Mouse (Mus musculus) megakaryocyte, embryonic 14.5 days (primary cell): ENCODE measurements around the gene Pald1. TPM values are rescaled to one million over a fixed set of nuclear protein-coding genes. Genes with fewer than 3 reads are reported as not detected.

Experiments
- H3K27me3 ChIP-seq: replicated peaks from 2 replicates; pipeline ENCODE3; 2012; ENCODE audit warnings: inconsistent platforms
- H3K36me3 ChIP-seq: replicated peaks from 2 replicates; pipeline ENCODE3; 2012; ENCODE audit warnings: low read length, inconsistent platforms, mixed read lengths
- H3K4me1 ChIP-seq: 2 replicates; pipeline ENCODE4 v1.6.1; 2012; ENCODE audit warnings: inconsistent platforms
- H3K4me3 ChIP-seq: replicated peaks from 2 replicates; pipeline ENCODE3; 2012; ENCODE audit warnings: moderate library complexity, mild to moderate bottlenecking, inconsistent platforms
- H3K9me3 ChIP-seq: 2 replicates; pipeline ENCODE4 v1.6.1; 2012; ENCODE audit warnings: inconsistent platforms
- FLI1 ChIP-seq: IDR thresholded peaks from 2 replicates; pipeline ENCODE4 v1.6.1; 2012; ENCODE audit warnings: low read length, inconsistent platforms, mixed read lengths
- GATA1 ChIP-seq: IDR thresholded peaks from 3 replicates; pipeline ENCODE4 v1.6.1; 2012; ENCODE audit warnings: mixed read lengths, low read length, inconsistent platforms, borderline replicate concordance
- polyA plus RNA-seq: library from polyadenylated mRNA; stranded (reverse); fragments of >175 nt; gene quantifications from 2 replicates; pipeline ENCODE4 v1.2.3, GENCODE M21; 2012; ENCODE audit warnings: low replicate concordance; ENCODE audit not compliant: insufficient read depth

The Pald1 gene
- polyA plus RNA-seq, 1 experiment = 0.30 TPM

DNA sequence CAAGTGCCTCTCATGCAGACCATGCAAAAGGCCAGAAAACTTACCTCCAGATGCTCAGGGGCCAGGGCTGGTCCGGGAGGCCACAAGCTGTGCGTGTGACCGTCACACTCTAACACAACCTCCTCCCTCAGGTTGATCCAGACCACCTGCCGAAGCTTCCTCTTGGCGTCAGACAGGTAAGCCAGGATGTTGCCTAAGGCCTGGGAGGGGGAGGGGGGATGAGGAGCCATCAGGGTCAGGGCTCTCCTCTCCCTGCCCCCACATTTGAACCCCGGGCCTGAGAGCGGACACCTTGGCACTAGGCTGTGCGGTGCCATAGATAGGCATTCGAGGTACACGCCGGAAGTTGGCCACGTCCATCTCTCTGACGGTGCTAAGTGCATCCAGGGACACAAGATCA lies 40.6 kb downstream of the Pald1 start:
- peaks cover 6% of the 10 kb centered on the region; the same call in 1 of the 2 replicates for H3K4me1 ChIP-seq
- no peaks in the 10 kb centered on the region for H3K9me3 ChIP-seq
- TF ChIP-seq FLI1 (no peak), GATA1 (no peak)
- H3K4me3 ChIP-seq = no peak overlapping the region
- H3K36me3 ChIP-seq = no peaks in the 10 kb centered on the region
- peaks cover 57% of the 10 kb centered on the region for H3K27me3 ChIP-seq

DNA sequence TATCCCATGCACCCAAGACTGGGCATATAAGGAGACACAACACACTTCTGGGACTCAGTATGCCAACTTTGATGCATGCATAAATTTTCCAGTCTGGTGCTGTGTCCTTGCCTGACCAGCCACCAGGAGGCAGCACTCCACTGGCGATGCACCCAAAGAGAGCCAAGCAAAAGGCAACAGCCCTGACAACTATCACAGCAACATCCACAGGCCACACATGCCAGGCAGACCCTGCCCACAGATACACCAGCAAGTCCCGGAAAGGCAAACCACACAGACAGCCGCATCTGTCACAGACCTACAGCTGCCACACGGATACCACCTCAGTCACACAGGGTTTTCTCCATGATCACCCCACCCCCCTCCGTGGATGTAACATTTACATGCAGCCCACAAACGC lies 41.8 kb downstream of the Pald1 start:
- Histone ChIP-seq H3K36me3 (no peaks in the 10 kb centered on the region), H3K27me3 (peaks cover 49% of the 10 kb centered on the region), H3K4me1 (peaks cover 6% of the 10 kb centered on the region; the same call in 1 of the 2 replicates), H3K9me3 (no peaks in the 10 kb centered on the region), H3K4me3 (no peak overlapping the region)
- no peak for TF ChIP-seq GATA1
- TF ChIP-seq FLI1 = no peak

DNA sequence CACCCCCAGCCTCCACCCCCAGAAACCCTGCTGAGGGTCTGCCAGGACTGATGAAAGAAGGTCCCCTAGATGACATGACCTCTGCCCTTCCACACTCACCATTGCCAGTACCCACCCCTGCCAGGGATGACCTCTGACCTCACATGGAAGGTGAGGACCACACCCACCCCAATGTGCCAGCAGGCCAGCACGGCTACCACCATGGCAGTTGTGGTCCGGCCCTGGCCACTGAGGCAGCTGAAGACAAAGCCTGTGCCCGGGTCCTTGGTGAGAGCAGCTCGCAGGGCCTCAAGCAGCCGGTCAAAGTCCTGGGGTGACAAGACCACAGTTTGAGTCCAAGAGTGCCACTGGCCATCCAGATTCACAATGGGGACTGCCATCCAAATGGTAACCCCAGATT lies 42.3 kb downstream of the Pald1 start:
- H3K27me3 ChIP-seq = peaks cover 45% of the 10 kb centered on the region
- TF ChIP-seq FLI1 (no peak), GATA1 (no peak)

DNA sequence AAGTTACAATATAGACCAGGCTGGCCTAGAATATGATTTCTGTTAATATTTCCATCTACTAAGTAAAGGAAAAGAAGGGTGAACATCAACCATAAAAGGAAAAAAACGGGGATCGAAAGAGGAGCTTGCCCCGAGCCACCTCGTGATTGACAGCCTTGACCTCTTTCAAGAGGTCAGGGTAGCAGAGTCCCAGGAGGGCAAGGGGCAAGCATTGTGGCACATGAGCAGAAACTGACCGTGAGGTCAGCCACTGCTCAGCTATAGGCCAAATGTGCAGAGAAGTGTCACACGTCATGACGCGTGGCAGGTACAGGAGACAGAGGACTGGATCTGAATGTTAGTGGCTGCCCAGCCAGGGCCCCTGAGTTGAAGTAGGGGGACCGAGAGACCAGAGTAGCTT lies 43.1 kb downstream of the Pald1 start:
- peaks cover 41% of the 10 kb centered on the region for H3K27me3 ChIP-seq
- H3K4me3 ChIP-seq = no peak overlapping the region
- H3K9me3 ChIP-seq = no peaks in the 10 kb centered on the region
- TF ChIP-seq GATA1 (no peak), FLI1 (no peak)
- H3K4me1 ChIP-seq = peaks cover 6% of the 10 kb centered on the region; the same call in 1 of the 2 replicates
- H3K36me3 ChIP-seq = no peaks in the 10 kb centered on the region

More for the DNA sequence above, 42.3 kb downstream of the Pald1 start:
- Histone ChIP-seq H3K9me3 (no peaks in the 10 kb centered on the region), H3K36me3 (no peaks in the 10 kb centered on the region), H3K4me1 (peaks cover 6% of the 10 kb centered on the region; the same call in 1 of the 2 replicates), H3K4me3 (no peak overlapping the region)

DNA sequence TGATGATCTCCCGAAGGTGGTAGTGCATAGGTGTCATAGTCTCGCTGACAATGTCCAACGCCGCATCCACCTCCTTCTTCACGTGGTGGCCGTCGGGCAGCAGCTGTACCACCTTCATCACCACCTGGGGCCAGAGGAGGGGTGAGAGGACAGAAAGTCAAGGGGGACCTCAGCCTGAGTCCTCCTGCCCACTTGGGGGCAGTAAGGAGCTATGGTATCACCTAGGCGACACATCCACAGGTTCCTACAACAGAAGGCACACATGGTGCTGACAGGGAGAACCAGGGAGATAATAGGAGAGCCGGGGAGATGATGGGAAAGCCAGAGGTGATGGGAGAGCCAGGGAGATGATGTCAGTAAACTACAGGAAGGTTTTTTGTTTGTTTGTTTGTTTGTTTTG lies 44.1 kb downstream of the Pald1 start:
- H3K36me3 ChIP-seq = no peaks in the 10 kb centered on the region
- peaks cover 43% of the 10 kb centered on the region for H3K27me3 ChIP-seq
- H3K9me3 ChIP-seq = no peaks in the 10 kb centered on the region
- TF ChIP-seq GATA1 (no peak), FLI1 (no peak)
- peaks cover 6% of the 10 kb centered on the region; the same call in 1 of the 2 replicates for H3K4me1 ChIP-seq
- H3K4me3 ChIP-seq = no peak overlapping the region

DNA sequence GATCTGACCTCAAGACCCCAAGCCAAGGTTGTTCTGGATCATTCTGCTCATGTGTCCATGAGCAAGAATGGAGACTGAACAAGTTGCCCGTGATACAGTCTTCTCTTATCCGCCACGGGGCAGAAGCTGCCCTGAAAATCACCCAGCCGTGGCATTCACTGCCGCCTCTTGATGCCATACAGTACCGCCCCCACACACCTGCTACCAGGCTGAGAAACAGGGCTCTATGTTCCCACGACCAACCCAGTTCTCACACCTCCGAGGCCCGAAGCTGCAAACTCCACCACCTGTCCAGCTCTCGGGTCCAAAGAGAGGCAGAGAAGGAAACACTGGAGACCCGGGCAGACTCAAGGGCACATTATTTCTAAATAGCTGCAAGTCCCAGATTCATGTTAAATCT lies 45.7 kb downstream of the Pald1 start:
- H3K4me1 ChIP-seq = peaks cover 6% of the 10 kb centered on the region; the same call in 1 of the 2 replicates

DNA sequence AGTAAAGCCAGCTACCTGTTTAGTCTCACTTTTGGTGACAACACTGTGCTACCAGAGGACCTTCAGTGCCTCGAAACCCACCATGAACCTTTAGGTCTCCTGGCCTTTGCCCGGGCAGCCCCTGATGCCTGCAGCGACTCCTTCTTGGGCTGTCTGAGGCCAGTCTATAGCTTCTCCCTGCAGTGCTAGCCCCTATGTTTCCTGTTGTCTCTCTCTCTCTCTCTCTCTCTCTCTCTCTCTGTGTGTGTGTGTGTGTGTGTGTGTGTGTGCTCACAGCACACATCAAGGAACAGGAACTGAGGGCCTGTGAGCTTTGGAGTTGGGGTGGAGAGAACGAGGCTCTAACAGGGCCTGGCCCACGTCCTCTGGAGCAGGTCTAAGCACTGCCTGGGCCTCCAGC lies 46.7 kb downstream of the Pald1 start:
- TF ChIP-seq GATA1 (no peak), FLI1 (no peak)
- Histone ChIP-seq H3K36me3 (no peaks in the 10 kb centered on the region), H3K27me3 (peaks cover 40% of the 10 kb centered on the region), H3K4me3 (no peak overlapping the region), H3K4me1 (peaks cover 2% of the 10 kb centered on the region; the same call in 1 of the 2 replicates), H3K9me3 (peaks cover 9% of the 10 kb centered on the region)

More for the DNA sequence above, 45.7 kb downstream of the Pald1 start:
- H3K27me3 ChIP-seq = peaks cover 47% of the 10 kb centered on the region
- H3K36me3 ChIP-seq = no peaks in the 10 kb centered on the region
- TF ChIP-seq GATA1 (no peak), FLI1 (no peak)
- H3K4me3 ChIP-seq = no peak overlapping the region
- H3K9me3 ChIP-seq = peaks cover 5% of the 10 kb centered on the region

DNA sequence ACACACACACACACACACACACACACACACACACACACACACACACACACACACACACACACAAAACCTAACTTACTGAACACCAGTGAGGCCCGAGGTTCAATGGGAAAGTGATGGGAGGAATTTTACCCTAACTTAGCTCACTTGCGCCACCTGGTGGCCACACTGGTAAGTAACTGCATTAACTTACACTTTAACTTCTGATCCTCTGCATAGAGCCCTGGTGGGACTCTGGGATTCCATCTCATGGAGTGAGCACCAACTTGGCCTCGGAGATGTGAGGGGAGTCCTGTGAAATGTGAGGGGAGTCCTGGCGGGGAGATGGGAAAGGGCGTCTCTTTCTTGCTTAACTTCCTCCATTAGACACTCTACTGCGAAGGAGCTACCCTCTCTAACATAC lies 47.2 kb downstream of the Pald1 start:
- Histone ChIP-seq H3K36me3 (no peaks in the 10 kb centered on the region), H3K4me3 (no peak overlapping the region), H3K9me3 (peaks cover 9% of the 10 kb centered on the region), H3K4me1 (no peaks in the 10 kb centered on the region), H3K27me3 (peaks cover 44% of the 10 kb centered on the region)
- TF ChIP-seq FLI1 = no peak
- TF ChIP-seq GATA1 = no peak

DNA sequence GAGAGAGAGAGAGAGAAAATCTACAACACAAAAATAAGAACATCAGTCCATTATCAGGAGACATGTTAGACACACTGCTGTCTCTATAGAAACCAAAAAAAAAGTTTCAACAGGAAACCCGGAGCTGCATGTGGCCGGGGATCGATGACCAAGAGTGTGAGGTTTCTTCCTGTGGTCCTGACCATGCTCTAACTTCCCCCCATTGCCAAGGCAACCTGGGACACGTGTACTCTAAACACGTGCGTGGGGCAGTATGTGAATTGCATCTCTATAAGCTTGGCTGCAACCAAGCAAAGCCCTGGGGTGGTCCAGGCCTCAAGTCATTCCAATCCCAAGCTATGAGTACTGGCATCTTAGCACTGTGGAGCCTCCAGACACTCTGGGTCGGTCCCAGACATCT lies 48.8 kb downstream of the Pald1 start:
- Histone ChIP-seq H3K4me1 (no peaks in the 10 kb centered on the region), H3K27me3 (peaks cover 49% of the 10 kb centered on the region), H3K36me3 (no peaks in the 10 kb centered on the region), H3K4me3 (no peak overlapping the region), H3K9me3 (peaks cover 9% of the 10 kb centered on the region)
- TF ChIP-seq GATA1 = no peak
- no peak for TF ChIP-seq FLI1

DNA sequence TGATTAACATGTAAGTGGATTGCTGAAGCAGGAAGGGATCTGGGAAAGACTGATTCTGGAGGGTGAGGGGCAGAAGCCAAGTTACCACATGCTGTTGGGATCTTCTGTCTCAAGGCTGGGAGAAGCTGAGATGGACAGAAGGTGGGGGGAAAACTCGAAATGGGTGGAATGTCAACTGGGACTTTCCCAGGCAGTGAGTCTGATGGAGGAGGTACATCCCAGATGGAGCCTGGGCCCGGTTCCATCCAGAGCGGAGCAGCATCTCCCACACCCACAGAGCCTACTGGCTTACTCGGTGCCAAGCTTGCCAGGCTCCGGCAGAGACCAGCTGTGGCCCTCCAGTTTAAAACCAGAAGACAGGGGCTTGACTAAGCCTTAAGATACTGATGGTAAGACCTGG lies 52.3 kb downstream of the Pald1 start:
- Histone ChIP-seq H3K4me1 (no peaks in the 10 kb centered on the region), H3K27me3 (peaks cover 64% of the 10 kb centered on the region), H3K36me3 (no peaks in the 10 kb centered on the region), H3K9me3 (peaks cover 9% of the 10 kb centered on the region), H3K4me3 (no peak overlapping the region)
- TF ChIP-seq FLI1 = no peak
- TF ChIP-seq GATA1 = no peak

DNA sequence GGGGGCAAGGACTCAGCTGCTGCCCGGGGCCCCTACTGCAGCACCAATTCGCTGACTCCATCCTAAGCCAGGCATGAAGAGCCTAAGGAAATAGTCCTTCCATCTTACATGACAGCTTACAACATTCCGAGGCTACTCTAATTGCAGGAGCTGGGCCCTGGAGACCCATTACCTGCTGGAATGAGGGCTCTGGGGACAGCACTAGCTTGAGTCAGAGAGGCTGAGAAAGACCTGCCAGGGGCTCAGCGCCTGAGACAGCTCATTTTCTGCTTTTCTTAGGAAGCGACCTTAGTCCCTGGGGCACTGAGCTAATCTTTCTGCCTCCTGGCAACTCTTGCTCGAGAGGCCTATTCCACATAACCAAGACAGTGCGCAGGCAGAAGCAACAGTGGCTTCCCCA lies 54.4 kb downstream of the Pald1 start:
- H3K36me3 ChIP-seq = no peaks in the 10 kb centered on the region
- H3K27me3 ChIP-seq = peaks cover 68% of the 10 kb centered on the region
- no peak overlapping the region for H3K4me3 ChIP-seq
- TF ChIP-seq GATA1 = no peak
- peaks cover 9% of the 10 kb centered on the region for H3K9me3 ChIP-seq
- no peaks in the 10 kb centered on the region for H3K4me1 ChIP-seq
